Mouse (Mus musculus): ENCODE data around the gene Vmn1r27.

Vmn1r27 gene

GRCm38 (mm10) chr6:58218721-58219120 is at the start of gene Vmn1r27:
TSS of gene Vmn1r27 (minus strand) at chr6:58218821.
- no peak for DNase-seq (ENCODE audit: low spot score)

- DNase-seq (ENCODE audit: low spot score), result no peak
Measured at GRCm38 (mm10) chr6:58261737-58262136, 43.1 kb upstream of the Vmn1r27 start, which contains the start of gene Vmn1r28. TSS of gene Vmn1r28 (plus strand) at chr6:58262037.

GRCm38 (mm10) chr6:58216119-58216518 is 2.5 kb downstream of the Vmn1r27 start:
- no peak for DNase-seq (ENCODE audit: low spot score)
